Mouse (Mus musculus) hindbrain, embryonic 12.5 days (tissue): ENCODE data around the gene Traf7. TPM values are rescaled to one million over a fixed set of nuclear protein-coding genes. Genes with fewer than 3 reads are reported as not detected.

Source experiments
- ATAC-seq: fragments of 200-750 bp; cut with Nextera tagmentation; 2 replicates; pipeline ENCODE4 v1.8.0; 2017; ENCODE audit warnings: moderate TSS enrichment; ENCODE audit not compliant: low FRiP score
- H3K27ac ChIP-seq: fragments of 300-500 bp; sonication (generic); 2 replicates; pipeline ENCODE4 v1.5.1; 2016; ENCODE audit warnings: mild to moderate bottlenecking
- H3K27me3 ChIP-seq: fragments of 300-500 bp; sonication (generic); 2 replicates; pipeline ENCODE4 v1.6.1; 2016; ENCODE audit warnings: mild to moderate bottlenecking
- H3K36me3 ChIP-seq: fragments of 300-500 bp; sonication (generic); 2 replicates; pipeline ENCODE4 v1.6.1; 2016; ENCODE audit warnings: mild to moderate bottlenecking
- H3K4me1 ChIP-seq: fragments of 300-500 bp; sonication (generic); 2 replicates; pipeline ENCODE4 v1.6.1; 2016
- H3K4me2 ChIP-seq: fragments of 300-500 bp; sonication (generic); replicated peaks from 2 replicates; pipeline ENCODE4 v1.6.1; 2016; ENCODE audit warnings: mild to moderate bottlenecking
- H3K4me3 ChIP-seq: fragments of 300-500 bp; sonication (generic); 2 replicates; pipeline ENCODE4 v1.5.1; 2016; ENCODE audit warnings: mild to moderate bottlenecking
- H3K9ac ChIP-seq: fragments of 300-500 bp; sonication (generic); 2 replicates; pipeline ENCODE4 v1.6.1; 2016; ENCODE audit warnings: mild to moderate bottlenecking, moderate library complexity
- H3K9me3 ChIP-seq: fragments of 300-500 bp; sonication (generic); replicated peaks from 2 replicates; pipeline ENCODE4 v1.6.1; 2016; ENCODE audit warnings: mild to moderate bottlenecking
- WGBS: fragments of 180-500 bp; shearing (Covaris S2); methylation state at CpG from one replicate; pipeline ENCODE4 v1.1.7; 2016; 5-methylcytosine and 5-hydroxymethylcytosine counted together
- polyA plus RNA-seq: library from polyadenylated mRNA; unstranded; fragments of >200 nt; fragmentation: Nextera tagmentation; extraction: Ambion mirVana; gene quantifications from 2 replicates; pipeline ENCODE4 v1.2.1, GENCODE M21; 2016

The Traf7 gene
- polyA plus RNA-seq, 1 experiment from 2014 or later, result 86.5 TPM

DNA sequence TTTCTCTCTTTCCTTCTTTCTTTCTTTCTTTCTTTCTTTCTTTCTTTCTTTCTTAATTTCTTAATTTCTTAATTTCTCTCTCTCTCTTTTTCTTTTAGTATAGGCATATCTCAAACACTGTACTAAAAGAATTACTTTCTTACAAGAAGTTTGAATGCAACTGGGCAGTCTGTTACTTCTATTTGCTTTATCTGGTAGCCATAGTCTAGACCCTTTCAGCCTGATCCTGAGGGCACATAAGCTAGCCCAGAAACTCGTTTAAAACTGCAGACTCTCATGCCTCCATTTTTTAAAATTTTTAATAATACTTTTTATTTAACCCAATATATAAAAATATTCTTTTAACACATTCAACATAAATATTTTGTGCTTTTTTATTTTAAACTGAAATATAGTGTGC is 48.3 kb downstream of the Traf7 start:
- Histone ChIP-seq H3K9ac (0 out of 2 replicates have a peak overlapping the region, but pooled peaks have one; percentile 43), H3K27me3 (no peaks in the 10 kb centered on the region), H3K4me2 (peak overlapping the region; percentile 62), H3K4me1 (peaks cover 15% of the 10 kb centered on the region), H3K27ac (peak overlapping the region; percentile 64; the same call in 1 of the 2 replicates), H3K9me3 (no peaks in the 10 kb centered on the region), H3K36me3 (peaks cover 31% of the 10 kb centered on the region), H3K4me3 (peak overlapping the region; percentile 76)
- no peak for ATAC-seq
- 35% methylated on average over 1 of the region's 1 CpGs for WGBS

DNA sequence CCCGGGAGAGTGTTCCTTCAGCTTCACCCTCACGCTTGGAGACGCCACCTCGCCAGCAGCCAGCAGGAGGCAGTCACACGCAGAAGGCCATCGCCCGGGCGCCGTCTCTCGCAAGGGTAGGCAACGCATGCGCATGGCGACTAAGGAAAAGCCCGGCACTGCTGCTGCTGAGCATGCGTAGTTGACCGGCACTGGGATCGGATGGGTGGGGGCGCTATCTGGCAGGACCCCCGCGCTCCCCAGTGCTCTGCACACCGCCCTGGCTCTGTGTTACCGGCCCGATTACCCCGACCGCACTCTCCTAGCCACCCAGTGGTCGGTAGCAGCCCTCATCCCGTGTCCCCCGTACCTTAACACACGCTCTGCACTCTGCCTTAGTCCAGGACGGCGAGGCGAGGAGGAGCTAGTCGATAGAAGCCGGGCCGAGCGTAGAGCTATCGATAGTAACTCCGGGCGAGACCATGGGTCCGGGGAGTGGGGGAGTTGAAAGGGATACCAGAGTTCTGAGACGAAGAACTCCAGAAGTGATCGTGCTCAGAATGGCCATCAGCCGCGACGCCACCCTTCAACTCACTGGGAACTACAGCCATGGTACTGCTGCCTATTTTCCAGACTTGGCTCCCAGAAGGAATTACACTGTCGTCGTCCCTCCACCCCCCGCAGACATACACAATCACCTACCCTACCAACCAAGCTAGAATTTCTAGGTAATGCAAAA is 48.9 kb downstream of the Traf7 start, which contains the start of gene Mlst8:
Mlst8 (minus strand) TSS at position 416 of the 718 bp plus-strand sequence.
- H3K4me3 ChIP-seq, result peak within 1 kb of the TSS; percentile 76
- H3K9ac ChIP-seq, result peak within 1 kb of the TSS; percentile 85
- peak within 1 kb of the TSS; percentile 97 for H3K27ac ChIP-seq
- peak within 1 kb of the TSS; percentile 62 for H3K4me2 ChIP-seq
- H3K27me3 ChIP-seq, result no peaks in the 10 kb centered on the region
- no peaks in the 10 kb centered on the region for H3K9me3 ChIP-seq
- H3K4me1 ChIP-seq, result peaks cover 21% of the 10 kb centered on the region
- under 1% methylated on average over 48 of the region's 48 CpGs for WGBS
- H3K36me3 ChIP-seq, result peaks cover 37% of the 10 kb centered on the region
- ATAC-seq, result peak; percentile 94

DNA sequence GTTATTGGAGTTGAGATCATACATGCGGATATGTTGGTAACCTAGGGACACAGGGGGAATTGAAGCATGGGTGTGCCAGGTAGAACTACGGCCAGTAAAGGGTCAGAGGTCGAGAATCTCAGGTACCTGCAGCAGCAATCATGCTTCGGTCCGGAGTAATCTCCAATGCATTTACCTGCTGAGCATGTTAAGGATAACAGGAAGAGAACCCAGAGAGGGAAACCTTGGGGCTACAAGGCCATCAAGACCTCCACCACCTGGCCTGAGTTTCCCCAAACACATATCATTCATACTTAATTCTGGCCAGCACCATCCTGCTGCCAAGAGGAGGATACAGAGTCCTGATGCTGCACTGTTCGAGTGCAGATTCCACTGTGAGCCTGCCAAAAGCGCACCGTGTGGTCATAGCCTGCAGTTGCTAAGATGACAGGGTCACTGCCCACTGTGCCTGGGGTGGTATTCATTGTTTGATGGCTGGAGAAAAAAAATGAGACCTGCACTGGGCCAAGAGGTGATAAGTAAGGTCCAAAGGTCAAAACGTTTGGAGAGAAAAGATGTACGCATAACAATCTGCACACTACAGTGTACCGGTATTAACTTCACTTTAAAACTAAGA is 49.6 kb downstream of the Traf7 start:
- Histone ChIP-seq H3K27ac (peak overlapping the region; percentile 97; the same call in 1 of the 2 replicates), H3K27me3 (no peaks in the 10 kb centered on the region), H3K9me3 (no peaks in the 10 kb centered on the region), H3K4me1 (peaks cover 25% of the 10 kb centered on the region), H3K9ac (peak overlapping the region; percentile 85), H3K4me3 (peak overlapping the region; percentile 76), H3K36me3 (peaks cover 44% of the 10 kb centered on the region), H3K4me2 (peak overlapping the region; percentile 62)
- ATAC-seq, result peak; percentile 11
- 52% methylated on average over 11 of the region's 11 CpGs for WGBS

DNA sequence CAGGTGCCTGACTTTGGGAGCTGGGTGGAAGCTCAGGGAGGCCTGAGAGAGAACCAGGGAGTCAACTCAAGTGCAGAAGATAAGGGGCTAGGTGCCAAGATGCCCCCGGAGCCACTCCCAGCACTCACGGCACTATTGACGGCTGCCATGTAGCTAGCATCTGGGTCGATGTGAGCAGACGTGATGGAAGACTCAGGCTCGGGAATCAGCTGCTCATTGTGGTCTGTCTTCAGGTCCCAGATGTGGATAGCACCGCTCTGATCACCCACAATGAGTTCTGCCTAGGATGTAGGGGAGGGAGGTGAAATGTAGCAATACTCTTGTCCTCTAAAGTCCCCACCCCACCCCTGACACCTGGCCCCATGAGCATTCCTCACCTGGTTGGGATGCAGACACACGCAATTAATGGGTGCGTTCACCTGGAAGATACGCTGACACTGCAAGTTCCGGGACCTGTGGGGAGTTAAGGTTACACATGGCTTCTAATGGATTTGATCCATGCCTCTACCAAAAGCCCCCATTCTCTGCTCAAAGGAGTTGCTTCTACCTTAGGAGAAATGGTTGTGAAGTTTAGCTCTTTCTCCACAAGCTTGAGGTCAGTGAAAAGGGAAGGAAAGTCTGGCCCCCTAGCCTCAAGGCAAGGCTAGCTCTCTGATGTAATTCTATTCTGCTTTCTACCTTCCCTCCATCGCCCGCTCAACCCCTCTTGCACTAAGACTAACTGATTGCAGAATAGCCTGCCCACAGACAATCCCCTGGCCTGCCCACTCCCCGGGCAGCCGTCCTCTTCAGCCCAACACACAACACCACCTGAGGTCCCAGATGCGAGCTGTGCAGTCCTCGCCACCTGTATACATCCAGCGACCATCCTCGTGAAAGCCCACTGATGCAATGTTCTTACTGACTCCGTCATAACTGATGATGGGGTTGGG is 50.4 kb downstream of the Traf7 start:
- Histone ChIP-seq H3K4me1 (peaks cover 32% of the 10 kb centered on the region), H3K4me3 (no peak overlapping the region), H3K36me3 (peaks cover 44% of the 10 kb centered on the region), H3K27ac (no peak overlapping the region), H3K27me3 (no peaks in the 10 kb centered on the region), H3K4me2 (peak overlapping the region; percentile 62; the same call in 1 of the 2 replicates), H3K9me3 (no peaks in the 10 kb centered on the region), H3K9ac (peak overlapping the region; percentile 85)
- ATAC-seq, result no peak
- WGBS, result 93% methylated on average over 20 of the region's 20 CpGs

DNA sequence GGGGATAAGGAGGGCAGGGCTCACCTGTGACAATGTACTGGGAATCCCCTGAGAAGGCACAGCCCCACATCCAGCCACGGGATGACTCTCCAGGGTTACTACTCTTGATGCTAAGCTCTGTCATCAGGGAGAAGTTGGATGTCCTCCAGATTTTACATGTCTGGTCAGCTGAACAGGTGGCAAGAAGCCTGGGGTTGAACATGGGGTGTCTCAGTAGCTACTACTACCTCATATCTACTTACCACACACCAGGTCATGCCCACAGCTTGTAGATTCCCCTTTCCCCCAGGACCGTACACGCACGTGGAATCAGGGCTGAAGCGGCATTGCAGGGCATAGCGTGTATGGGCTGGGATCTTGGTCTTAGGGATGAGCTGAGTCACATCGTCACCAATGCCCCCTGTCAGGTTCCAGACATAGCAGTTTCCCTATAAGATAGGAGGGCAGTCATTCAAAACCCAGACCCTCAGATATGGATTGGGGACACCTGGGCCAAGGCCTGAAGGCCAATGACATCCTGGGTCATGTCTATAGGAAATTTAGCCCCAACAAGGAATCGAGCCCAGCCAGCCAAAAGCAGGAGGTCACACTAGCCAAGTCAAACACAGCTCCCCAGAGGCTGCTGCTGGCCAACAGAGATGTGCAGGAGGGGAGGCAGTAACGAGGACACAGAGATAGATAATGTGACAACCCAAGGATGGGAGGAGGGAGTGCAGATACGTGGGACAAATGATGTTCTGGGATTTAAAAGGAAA is 51.5 kb downstream of the Traf7 start:
- H3K4me3 ChIP-seq, result no peak overlapping the region

DNA sequence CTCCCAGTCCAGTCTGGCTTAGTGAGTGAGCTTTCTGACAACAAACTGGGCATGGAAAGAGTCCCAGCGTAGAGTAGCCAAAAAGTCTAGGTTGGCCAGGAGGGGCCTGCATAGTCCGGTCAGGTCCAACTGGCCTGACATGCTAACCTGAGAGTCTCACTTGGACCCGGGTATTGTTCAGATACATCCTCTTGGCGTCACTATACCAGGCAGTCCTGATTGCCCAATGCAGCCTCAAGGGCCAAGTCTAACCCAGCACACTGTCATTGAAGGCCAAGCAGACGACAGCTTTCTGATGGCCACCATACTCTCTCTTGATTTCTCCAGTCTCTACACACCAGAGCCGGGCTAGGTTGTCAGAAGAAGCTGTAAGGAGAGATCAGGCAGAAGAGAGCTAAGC is 52.2 kb downstream of the Traf7 start:
- Histone ChIP-seq H3K27ac (no peak overlapping the region), H3K27me3 (no peaks in the 10 kb centered on the region), H3K9me3 (no peaks in the 10 kb centered on the region), H3K9ac (no peak overlapping the region), H3K4me3 (no peak overlapping the region), H3K4me1 (peaks cover 47% of the 10 kb centered on the region), H3K4me2 (no peak overlapping the region), H3K36me3 (peaks cover 44% of the 10 kb centered on the region)
- 89% methylated on average over 6 of the region's 6 CpGs for WGBS
- ATAC-seq, result no peak

More for the DNA sequence above, 51.5 kb downstream of the Traf7 start:
- no peak overlapping the region for H3K27ac ChIP-seq
- peaks cover 44% of the 10 kb centered on the region for H3K36me3 ChIP-seq
- 89% methylated on average over 10 of the region's 10 CpGs for WGBS
- H3K9me3 ChIP-seq, result no peaks in the 10 kb centered on the region
- no peaks in the 10 kb centered on the region for H3K27me3 ChIP-seq
- no peak overlapping the region for H3K9ac ChIP-seq
- no peak overlapping the region for H3K4me2 ChIP-seq
- ATAC-seq, result no peak
- H3K4me1 ChIP-seq, result peaks cover 43% of the 10 kb centered on the region

DNA sequence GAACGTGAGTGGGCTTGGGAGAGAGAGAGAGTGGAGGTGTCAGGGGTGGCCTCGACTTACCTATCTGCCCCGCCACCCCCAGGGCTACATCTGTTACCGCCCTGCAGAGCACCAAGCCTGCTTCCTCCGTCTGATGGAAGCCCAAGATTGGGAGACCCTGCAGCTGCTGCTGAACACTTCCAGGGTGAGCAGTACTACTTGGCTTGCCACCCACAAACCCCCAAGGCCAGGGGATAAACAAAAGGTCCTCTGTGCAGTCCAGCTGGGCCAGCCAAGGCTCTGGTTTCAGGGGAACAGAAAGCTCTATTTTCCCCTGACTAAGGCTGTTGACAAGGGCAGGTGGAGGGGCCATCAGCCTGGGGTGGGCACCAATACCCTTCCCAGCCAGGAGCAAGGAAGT is 53.2 kb downstream of the Traf7 start:
- 81% methylated on average over 5 of the region's 5 CpGs for WGBS

DNA sequence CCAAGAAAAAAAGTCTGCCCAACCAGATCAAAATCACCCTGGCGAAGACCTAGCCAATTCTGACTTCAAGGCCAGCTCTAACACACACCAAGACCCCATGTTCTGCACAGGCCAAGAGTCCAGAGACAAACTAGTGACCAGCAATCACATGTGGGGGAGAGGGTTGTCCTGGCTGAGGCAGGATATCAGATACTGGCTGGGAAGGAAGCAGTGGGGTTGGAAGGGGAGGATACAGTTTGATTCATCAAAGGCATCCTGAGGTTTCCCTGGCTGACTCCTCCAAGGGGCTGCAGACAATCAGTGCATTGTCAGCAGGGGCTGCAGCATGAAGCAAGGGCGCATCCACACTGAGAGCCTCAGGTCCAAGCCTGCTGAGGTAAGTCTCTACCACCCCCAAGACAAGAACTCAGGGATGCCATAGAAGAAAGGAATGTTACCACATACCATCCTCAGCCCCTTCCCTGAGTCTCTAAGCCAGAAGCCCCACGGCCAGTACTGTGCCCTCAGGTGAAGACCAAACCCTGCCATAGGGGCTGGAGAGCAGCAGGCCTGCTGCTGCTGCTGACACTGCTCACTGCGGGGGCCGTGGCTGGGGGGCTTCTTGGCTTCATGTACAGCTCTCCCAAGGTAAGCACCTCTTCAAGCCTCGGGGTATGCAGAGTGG is 54.0 kb downstream of the Traf7 start, which contains the start of gene Bricd5:
Bricd5 (plus strand) TSS at position 273 of the 664 bp plus-strand sequence.
- Histone ChIP-seq H3K27me3 (no peaks in the 10 kb centered on the region), H3K9me3 (no peaks in the 10 kb centered on the region), H3K36me3 (peaks cover 44% of the 10 kb centered on the region), H3K9ac (0 out of 2 replicates have a peak within 1 kb of the TSS, but pooled peaks have one; percentile 9), H3K4me1 (peaks cover 47% of the 10 kb centered on the region), H3K4me3 (no peak within 1 kb of the TSS), H3K4me2 (0 out of 2 replicates have a peak within 1 kb of the TSS, but pooled peaks have one; percentile 8), H3K27ac (peak within 1 kb of the TSS; percentile 23; the same call in 1 of the 2 replicates)
- no peak for ATAC-seq
- WGBS, result 72% methylated on average over 6 of the region's 6 CpGs

More for the DNA sequence above, 53.2 kb downstream of the Traf7 start:
- Histone ChIP-seq H3K4me3 (no peak overlapping the region), H3K36me3 (peaks cover 44% of the 10 kb centered on the region), H3K27me3 (no peaks in the 10 kb centered on the region), H3K27ac (peak overlapping the region; percentile 23; the same call in 1 of the 2 replicates), H3K9me3 (no peaks in the 10 kb centered on the region), H3K4me1 (peaks cover 47% of the 10 kb centered on the region), H3K9ac (no peak overlapping the region), H3K4me2 (no peak overlapping the region)
- no peak for ATAC-seq

DNA sequence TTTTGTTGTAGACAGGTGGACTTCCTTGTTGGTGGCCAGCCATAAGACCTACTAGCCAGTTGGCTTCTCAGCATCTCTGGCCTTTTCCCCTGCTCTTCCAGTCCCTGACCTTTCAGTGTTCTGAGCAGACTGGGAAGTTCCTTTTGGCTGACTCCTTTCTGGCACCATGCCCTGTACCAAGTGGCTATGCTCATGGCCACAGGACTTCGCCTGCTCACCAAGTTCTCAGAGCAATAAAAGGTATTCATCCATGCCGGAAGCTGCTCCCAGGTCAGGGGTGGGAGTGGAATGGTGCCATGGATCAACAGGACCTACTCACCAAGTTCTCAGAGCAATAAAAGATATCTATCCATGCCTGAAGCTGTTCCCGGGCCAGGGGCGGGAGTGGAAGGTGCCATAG is 55.2 kb downstream of the Traf7 start:
- Histone ChIP-seq H3K9me3 (no peaks in the 10 kb centered on the region), H3K27ac (no peak overlapping the region), H3K36me3 (peaks cover 42% of the 10 kb centered on the region), H3K27me3 (no peaks in the 10 kb centered on the region), H3K4me2 (peak overlapping the region; percentile 93), H3K4me1 (peaks cover 37% of the 10 kb centered on the region), H3K4me3 (no peak overlapping the region), H3K9ac (peak overlapping the region; percentile 91; the same call in 1 of the 2 replicates)
- WGBS, result 87% methylated on average over 4 of the region's 4 CpGs
- ATAC-seq, result no peak

DNA sequence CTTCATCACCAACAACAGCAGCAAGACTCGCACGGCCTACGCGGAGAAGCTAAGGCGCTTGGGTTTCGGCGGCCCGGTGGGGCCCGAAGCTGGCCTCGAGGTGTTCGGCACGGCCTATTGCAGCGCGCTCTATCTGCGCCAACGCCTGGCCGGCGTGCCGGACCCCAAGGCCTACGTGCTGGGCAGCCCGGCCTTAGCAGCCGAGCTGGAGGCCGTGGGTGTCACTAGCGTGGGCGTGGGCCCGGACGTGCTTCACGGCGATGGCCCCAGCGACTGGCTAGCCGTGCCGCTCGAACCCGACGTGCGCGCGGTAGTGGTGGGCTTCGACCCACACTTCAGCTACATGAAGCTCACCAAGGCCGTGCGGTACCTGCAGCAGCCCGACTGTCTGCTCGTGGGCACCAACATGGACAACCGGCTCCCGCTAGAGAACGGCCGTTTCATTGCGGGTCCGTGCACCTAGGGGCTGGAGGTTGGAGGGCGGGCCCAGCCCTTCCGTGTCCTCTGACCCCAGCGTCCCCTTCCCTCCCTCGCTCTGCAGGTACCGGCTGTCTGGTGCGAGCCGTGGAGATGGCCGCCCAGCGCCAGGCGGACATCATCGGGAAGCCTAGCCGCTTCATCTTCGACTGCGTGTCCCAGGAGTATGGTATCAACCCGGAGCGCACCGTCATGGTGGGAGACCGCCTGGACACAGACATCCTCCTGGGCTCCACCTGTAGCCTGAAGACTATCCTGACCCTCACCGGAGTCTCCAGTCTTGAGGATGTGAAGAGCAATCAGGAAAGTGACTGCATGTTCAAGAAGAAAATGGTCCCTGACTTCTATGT is 56.8 kb downstream of the Traf7 start:
- ATAC-seq, result peak; percentile 11
- Histone ChIP-seq H3K4me3 (peak overlapping the region; percentile 90), H3K27ac (peak overlapping the region; percentile 88), H3K36me3 (peaks cover 28% of the 10 kb centered on the region), H3K9ac (peak overlapping the region; percentile 91), H3K4me2 (peak overlapping the region; percentile 93), H3K4me1 (peaks cover 35% of the 10 kb centered on the region), H3K9me3 (no peaks in the 10 kb centered on the region), H3K27me3 (no peaks in the 10 kb centered on the region)
- WGBS, result 1% methylated on average over 65 of the region's 68 CpGs
